ENCODE assay signal across 10 mouse cellular contexts in genomic region chr9:111918275-111918940, GRCm38 (mm10).
DNase-seq lines count a peak whose midpoint lies in the region; ATAC-seq and TF ChIP-seq lines count a peak whose summit lies in the region.
"Had no signal": no experiment of that assay in that cellular context is flagged by ENCODE, and none has a peak within 500 bp of the region (broad histone marks: within the 10 kb centered on the region; RNA-seq: fewer than 3 reads in every experiment).

No protein-coding gene starts in this region.

- H3K27ac ChIP-seq in heart, embryonic 11.5 days (ENCODE audit: low read depth, low read length), result no peak overlapping the region
- no peak overlapping the region for H3K27ac ChIP-seq in intestine, postnatal 0 days (ENCODE audit: low read depth, low read length)
- H3K27ac ChIP-seq in midbrain, embryonic 12.5 days (replicated peaks), result no peak overlapping the region

- H3K4me3 ChIP-seq in heart, embryonic 11.5 days (ENCODE audit: low read depth, low read length), result no peak overlapping the region
- H3K4me3 ChIP-seq in intestine, postnatal 0 days (ENCODE audit: low read depth, low read length), result no peak overlapping the region
- no peak overlapping the region for H3K4me3 ChIP-seq in midbrain, embryonic 12.5 days
- H3K4me3 ChIP-seq: megakaryocyte, embryonic 14.5 days had no signal

- WGBS in heart, embryonic 11.5 days (ENCODE audit: insufficient replicate concordance), result 17% methylated on average over 16 of the region's 16 CpGs
- 17% methylated on average over 16 of the region's 16 CpGs for WGBS in intestine, postnatal 0 days
- 19% methylated on average over 16 of the region's 16 CpGs for WGBS in midbrain, embryonic 12.5 days

- H3K9ac ChIP-seq in heart, embryonic 11.5 days (ENCODE audit: low read depth, low read length), result no peak overlapping the region
- no peak overlapping the region for H3K9ac ChIP-seq in intestine, postnatal 0 days (ENCODE audit: low read depth, low read length)
- H3K9ac ChIP-seq in midbrain, embryonic 12.5 days (replicated peaks), result no peak overlapping the region

- no peaks in the 10 kb centered on the region for H3K4me1 ChIP-seq in heart, embryonic 11.5 days (ENCODE audit: control insufficient read depth, insufficient read depth, low read length)
- H3K4me1 ChIP-seq in intestine, postnatal 0 days (replicated peaks; ENCODE audit: control insufficient read depth, insufficient read depth, low read length), result no peaks in the 10 kb centered on the region
- H3K4me1 ChIP-seq in midbrain, embryonic 12.5 days, result no peaks in the 10 kb centered on the region

- DNase-seq in heart, adult 11 months, result peak; percentile 88
- peak; percentile 91 to 92 for DNase-seq in cerebellum, postnatal 14 days
- DNase-seq in frontal cortex, postnatal 14 days (ENCODE audit: low spot score in 2 of 2), result peak; percentile 33 to 77
- peak; percentile 71 to 81 for DNase-seq in left cerebral cortex, postnatal 10 days (ENCODE audit: extremely low spot score in 1 of 2, low spot score in 2 of 2)
- DNase-seq in spleen, postnatal 4 days (ENCODE audit: low spot score in 2 of 2), result peak; percentile 17 to 71

- peak; percentile 97 for TF ChIP-seq CTCF in intestine, postnatal 0 days (IDR thresholded peaks at IDR 0.05; ENCODE audit: low read depth)

- intact Hi-C loops in left cerebral cortex, postnatal 10 days (cut with DNase I), result loop anchor here (1.0 kb wide), 1 partner anchor 421 kb away; no protein-coding TSS in a partner anchor

- ATAC-seq in heart, embryonic 11.5 days (replicated peaks; ENCODE audit: insufficient number of reproducible peaks, low FRiP score, low TSS enrichment), result no peak
- ATAC-seq in intestine, postnatal 0 days, result no peak
- ATAC-seq in midbrain, embryonic 12.5 days (ENCODE audit: low FRiP score, low read depth), result peak; percentile 77

- H3K9me3 ChIP-seq in heart, embryonic 11.5 days (replicated peaks; ENCODE audit: control insufficient read depth, low read length), result no peaks in the 10 kb centered on the region
- H3K9me3 ChIP-seq in intestine, postnatal 0 days (ENCODE audit: control insufficient read depth), result no peaks in the 10 kb centered on the region
- H3K9me3 ChIP-seq in midbrain, embryonic 12.5 days, result no peaks in the 10 kb centered on the region

- no peak overlapping the region for H3K4me2 ChIP-seq in heart, embryonic 11.5 days
- H3K4me2 ChIP-seq in intestine, postnatal 0 days (replicated peaks; ENCODE audit: low read depth), result no peak overlapping the region
- H3K4me2 ChIP-seq in midbrain, embryonic 12.5 days (replicated peaks), result no peak overlapping the region

- H3K27me3 ChIP-seq in heart, embryonic 11.5 days (ENCODE audit: control insufficient read depth, insufficient read depth, low read length), result no peaks in the 10 kb centered on the region
- no peaks in the 10 kb centered on the region for H3K27me3 ChIP-seq in intestine, postnatal 0 days (replicated peaks; ENCODE audit: control insufficient read depth, insufficient read depth, low read length)
- peaks cover 3% of the 10 kb centered on the region; the same call in 1 of the 2 replicates for H3K27me3 ChIP-seq in midbrain, embryonic 12.5 days
- H3K27me3 ChIP-seq: CH12.LX had no signal

- H3K36me3 ChIP-seq in heart, embryonic 11.5 days (ENCODE audit: control insufficient read depth, insufficient read depth, low read length), result no peaks in the 10 kb centered on the region
- H3K36me3 ChIP-seq in intestine, postnatal 0 days (ENCODE audit: control insufficient read depth, insufficient read depth), result no peaks in the 10 kb centered on the region
- H3K36me3 ChIP-seq in midbrain, embryonic 12.5 days, result no peaks in the 10 kb centered on the region
